Comparison of ENCODE assay signal across 8 mouse cellular contexts in genomic region chr16:4881400-4882351, GRCm38 (mm10). TPM values are rescaled to one million over a fixed set of nuclear protein-coding genes. Genes with fewer than 3 reads are reported as not detected.
DNase-seq lines count a peak whose midpoint lies in the region; ATAC-seq and TF ChIP-seq lines count a peak whose summit lies in the region.

No protein-coding gene starts in this region.

- intact Hi-C loops in left cerebral cortex, postnatal 4 days (cut with DNase I) = no loop called here
- intact Hi-C loops in left cerebral cortex, postnatal 36 days (cut with DNase I) = no loop called here

- peaks cover 15% of the 10 kb centered on the region; the same call in 1 of the 2 replicates for H3K79me2 ChIP-seq in liver, adult 2 months (ENCODE audit: control insufficient read depth, insufficient read depth, low read length)

- peak overlapping the region; percentile 77 for H3K4me2 ChIP-seq in intestine, embryonic 15.5 days (replicated peaks)
- H3K4me2 ChIP-seq in midbrain, embryonic 11.5 days = peak overlapping the region; percentile 91

- peak overlapping the region; percentile 94 for H3K27ac ChIP-seq in liver, adult 2 months (replicated peaks; ENCODE audit: insufficient read depth, low read depth, low read length)
- peak overlapping the region; percentile 97 for H3K27ac ChIP-seq in embryonic facial prominence, embryonic 10.5 days (replicated peaks)
- H3K27ac ChIP-seq in intestine, embryonic 15.5 days = peak overlapping the region; percentile 95; the same call in 1 of the 2 replicates
- 0 out of 2 replicates have a peak overlapping the region, but pooled peaks have one; percentile 86 for H3K27ac ChIP-seq in midbrain, embryonic 11.5 days (ENCODE audit: low read depth, low read length)

- 28% methylated on average over 10 of the region's 10 CpGs for WGBS in liver, adult 2 months
- 80% methylated on average over 10 of the region's 10 CpGs for WGBS in embryonic facial prominence, embryonic 10.5 days
- 70% methylated on average over 10 of the region's 10 CpGs for WGBS in intestine, embryonic 15.5 days
- 82% methylated on average over 10 of the region's 10 CpGs for WGBS in midbrain, embryonic 11.5 days

- TF ChIP-seq CTCF in liver, adult 2 months (IDR thresholded peaks at IDR 0.05; ENCODE audit: low read depth, low read length) = no peak

- H3K27me3 ChIP-seq in liver, adult 2 months (ENCODE audit: control insufficient read depth, insufficient read depth, low read length) = no peaks in the 10 kb centered on the region
- H3K27me3 ChIP-seq in embryonic facial prominence, embryonic 10.5 days (replicated peaks; ENCODE audit: low read depth, poor library complexity, severe bottlenecking) = no peaks in the 10 kb centered on the region
- no peaks in the 10 kb centered on the region for H3K27me3 ChIP-seq in intestine, embryonic 15.5 days (replicated peaks)
- no peaks in the 10 kb centered on the region for H3K27me3 ChIP-seq in midbrain, embryonic 11.5 days (ENCODE audit: control insufficient read depth, insufficient read depth, low read length)

- DNase-seq in liver, adult 2 months (ENCODE audit: extremely low read depth, low read depth, low spot score) = peak; percentile 91
- no peak for DNase-seq in liver
- DNase-seq in embryonic facial prominence, embryonic 10.5 days (ENCODE audit: low spot score) = peak; percentile 27
- peak; percentile 85 for DNase-seq in midbrain, embryonic 11.5 days (ENCODE audit: low spot score, missing footprints)
- DNase-seq in left cerebral cortex, postnatal 4 days = no peak
- DNase-seq in layer of hippocampus, postnatal 10 days (ENCODE audit: low spot score in 2 of 2) = no peak
- DNase-seq in left cerebral cortex, postnatal 36 days (ENCODE audit: low spot score in 2 of 2) = no peak

- H3K9ac ChIP-seq in liver, adult 2 months (ENCODE audit: low read depth, low read length) = peak overlapping the region; percentile 51
- H3K9ac ChIP-seq in intestine, embryonic 15.5 days = peak overlapping the region; percentile 10; the same call in 1 of the 2 replicates
- H3K9ac ChIP-seq in midbrain, embryonic 11.5 days (ENCODE audit: low read length) = peak overlapping the region; percentile 84; the same call in 1 of the 2 replicates

- no peaks in the 10 kb centered on the region for H3K9me3 ChIP-seq in embryonic facial prominence, embryonic 10.5 days
- H3K9me3 ChIP-seq in intestine, embryonic 15.5 days = no peaks in the 10 kb centered on the region
- no peaks in the 10 kb centered on the region for H3K9me3 ChIP-seq in midbrain, embryonic 11.5 days (ENCODE audit: control insufficient read depth, low read length)

- no peak for ATAC-seq in intestine, embryonic 15.5 days
- ATAC-seq in midbrain, embryonic 11.5 days (ENCODE audit: low FRiP score) = no peak

- 0 out of 2 replicates have a peak, but pooled peaks have one; percentile 14 for TF ChIP-seq POLR2A in liver, adult 2 months (IDR thresholded peaks at IDR 0.05; ENCODE audit: extremely low read depth, insufficient read depth, low read length)

- H3K4me3 ChIP-seq in liver, adult 2 months (ENCODE audit: insufficient read depth, low read depth, low read length) = no peak overlapping the region
- peak overlapping the region; percentile 95 for H3K4me3 ChIP-seq in embryonic facial prominence, embryonic 10.5 days
- H3K4me3 ChIP-seq in intestine, embryonic 15.5 days (replicated peaks) = peak overlapping the region; percentile 83
- peak overlapping the region; percentile 78 for H3K4me3 ChIP-seq in midbrain, embryonic 11.5 days (ENCODE audit: low read depth, low read length)

- H3K36me3 ChIP-seq in liver, adult 2 months (ENCODE audit: control insufficient read depth, insufficient read depth, low read length) = no peaks in the 10 kb centered on the region
- H3K36me3 ChIP-seq in embryonic facial prominence, embryonic 10.5 days (replicated peaks) = peaks cover 7% of the 10 kb centered on the region
- no peaks in the 10 kb centered on the region for H3K36me3 ChIP-seq in intestine, embryonic 15.5 days
- no peaks in the 10 kb centered on the region for H3K36me3 ChIP-seq in midbrain, embryonic 11.5 days (ENCODE audit: control insufficient read depth, insufficient read depth, low read length)

- peaks cover 25% of the 10 kb centered on the region for H3K4me1 ChIP-seq in liver, adult 2 months (ENCODE audit: control insufficient read depth, insufficient read depth, low read length)
- H3K4me1 ChIP-seq in embryonic facial prominence, embryonic 10.5 days = peaks cover 43% of the 10 kb centered on the region
- H3K4me1 ChIP-seq in intestine, embryonic 15.5 days (replicated peaks) = peaks cover 30% of the 10 kb centered on the region
- peaks cover 22% of the 10 kb centered on the region for H3K4me1 ChIP-seq in midbrain, embryonic 11.5 days (ENCODE audit: control insufficient read depth, insufficient read depth, low read length)

RNA-seq across cellular contexts. Expression of gene Ubald1, which starts 1.6 kb away (rescaled TPM):
- total RNA-seq in liver, adult 2 months (2014; rRNA removed) = 4.0 and 7.1 TPM in 2 replicates
- polyA plus RNA-seq in liver, adult 2 months (2012; rRNA removed) = 13.6 and 15.5 TPM in 2 replicates
- polyA plus RNA-seq in embryonic facial prominence, embryonic 10.5 days (2016; fragmentation: Nextera tagmentation; extraction: Ambion mirVana) = 44.0 and 46.2 TPM in 2 replicates
- polyA plus RNA-seq in intestine, embryonic 15.5 days (2015; fragmentation: Nextera tagmentation; extraction: Ambion mirVana) = 34.0 and 36.1 TPM in 2 replicates
- 22.1 and 22.2 TPM in 2 replicates for polyA plus RNA-seq in midbrain, embryonic 11.5 days (2014; fragmentation: Nextera tagmentation; extraction: Ambion mirVana)
- 10 to 100 TPM; 58.5 to 59.1 TPM for total RNA-seq in left cerebral cortex, postnatal 4 days (2021)
- total RNA-seq in layer of hippocampus, postnatal 10 days (2021) = 10 to 100 TPM; 68.9 to 74.7 TPM
- 10 to 100 TPM; 83.9 to 86.9 TPM for total RNA-seq in left cerebral cortex, postnatal 36 days (2021)

RNA-seq across cellular contexts. Expression of gene Mgrn1, which starts 4.4 kb away (rescaled TPM):
- 28.2 and 42.8 TPM in 2 replicates for total RNA-seq in liver, adult 2 months (2014; rRNA removed)
- 59.0 and 71.0 TPM in 2 replicates for polyA plus RNA-seq in liver, adult 2 months (2012; rRNA removed)
- polyA plus RNA-seq in embryonic facial prominence, embryonic 10.5 days (2016; fragmentation: Nextera tagmentation; extraction: Ambion mirVana) = 64.9 and 72.0 TPM in 2 replicates
- polyA plus RNA-seq in intestine, embryonic 15.5 days (2015; fragmentation: Nextera tagmentation; extraction: Ambion mirVana) = 71.2 and 77.9 TPM in 2 replicates
- polyA plus RNA-seq in midbrain, embryonic 11.5 days (2014; fragmentation: Nextera tagmentation; extraction: Ambion mirVana) = 63.8 and 66.9 TPM in 2 replicates
- 100 to 1,000 TPM; 152 to 163 TPM for total RNA-seq in left cerebral cortex, postnatal 4 days (2021)
- 100 to 1,000 TPM; 164 to 168 TPM for total RNA-seq in layer of hippocampus, postnatal 10 days (2021)
- 100 to 1,000 TPM; 207 to 218 TPM for total RNA-seq in left cerebral cortex, postnatal 36 days (2021)

RNA-seq across cellular contexts. Expression of gene 4930562C15Rik, which starts 46.5 kb away (rescaled TPM):
- total RNA-seq in liver, adult 2 months (2014; rRNA removed) = not detected in 2 replicates
- polyA plus RNA-seq in liver, adult 2 months (2012; rRNA removed) = not detected in 2 replicates
- polyA plus RNA-seq in embryonic facial prominence, embryonic 10.5 days (2016; fragmentation: Nextera tagmentation; extraction: Ambion mirVana) = 0.25 and 0.66 TPM in 2 replicates
- 0.23 TPM in 2 replicates for polyA plus RNA-seq in intestine, embryonic 15.5 days (2015; fragmentation: Nextera tagmentation; extraction: Ambion mirVana)
- polyA plus RNA-seq in midbrain, embryonic 11.5 days (2014; fragmentation: Nextera tagmentation; extraction: Ambion mirVana) = 0.29 TPM in 1 of 2 replicates, not detected in the other
- not detected for total RNA-seq in left cerebral cortex, postnatal 4 days (2021)
- total RNA-seq in layer of hippocampus, postnatal 10 days (2021) = not detected
- total RNA-seq in left cerebral cortex, postnatal 36 days (2021) = not detected

RNA-seq across cellular contexts. Expression of gene Nudt16l1, which starts 56.9 kb away (rescaled TPM):
- 12.2 and 16.2 TPM in 2 replicates for total RNA-seq in liver, adult 2 months (2014; rRNA removed)
- 53.5 and 57.0 TPM in 2 replicates for polyA plus RNA-seq in liver, adult 2 months (2012; rRNA removed)
- polyA plus RNA-seq in embryonic facial prominence, embryonic 10.5 days (2016; fragmentation: Nextera tagmentation; extraction: Ambion mirVana) = 139 and 151 TPM in 2 replicates
- 128 and 143 TPM in 2 replicates for polyA plus RNA-seq in intestine, embryonic 15.5 days (2015; fragmentation: Nextera tagmentation; extraction: Ambion mirVana)
- 120 and 132 TPM in 2 replicates for polyA plus RNA-seq in midbrain, embryonic 11.5 days (2014; fragmentation: Nextera tagmentation; extraction: Ambion mirVana)
- total RNA-seq in left cerebral cortex, postnatal 4 days (2021) = 10 to 100 TPM; 65.9 to 68.9 TPM
- total RNA-seq in layer of hippocampus, postnatal 10 days (2021) = 10 to 100 TPM; 67.0 to 76.3 TPM
- total RNA-seq in left cerebral cortex, postnatal 36 days (2021) = 10 to 100 TPM; 70.6 to 77.8 TPM

Comparison
In these comparisons a context has a peak if more than half of its experiments do, and no peak if none do; other contexts are left out.
1. DNase-seq: peak in liver, adult 2 months (single experiment), embryonic facial prominence, embryonic 10.5 days (single experiment) and midbrain, embryonic 11.5 days (single experiment); none in liver (single experiment), left cerebral cortex, postnatal 4 days (single experiment), layer of hippocampus, postnatal 10 days (0 of 2) and left cerebral cortex, postnatal 36 days (0 of 2).
2. H3K9ac ChIP-seq: peak in every context shown above with its lines; median percentile 84 in midbrain, embryonic 11.5 days; 51 in liver, adult 2 months; 10 in intestine, embryonic 15.5 days.
3. Peak in every context shown above with its lines, with median percentiles within 50 percentile points of each other: H3K27ac ChIP-seq.